Mouse (Mus musculus): Measurements from ENCODE around the gene Cyp4f39.

DNA sequence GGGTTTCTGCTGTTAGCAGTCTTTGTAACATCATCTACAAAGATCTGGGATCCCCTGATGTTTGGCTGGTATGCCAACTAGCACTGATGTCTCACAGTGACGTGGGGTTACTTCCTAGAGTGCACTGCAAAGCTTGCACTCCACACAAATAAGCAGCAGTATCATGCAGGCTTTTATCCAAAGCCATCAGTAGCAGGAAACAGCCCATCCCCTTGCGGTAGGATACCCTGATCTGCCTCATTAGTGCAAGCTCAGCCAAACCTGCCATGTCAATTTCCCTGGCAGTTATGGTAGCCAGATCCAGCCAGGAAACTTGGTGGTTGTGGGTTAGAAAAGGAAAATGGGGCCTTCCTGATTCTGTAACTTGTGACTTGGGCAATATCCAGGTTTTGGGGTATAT lies 26.2 kb downstream of the Cyp4f39 start:
- TF ChIP-seq CTCF (IDR thresholded peaks at IDR 0.05; ENCODE audit: low read depth) (no peak), EP300 (optimal IDR thresholded peaks at IDR 0.05) (no peak)

All from stomach, postnatal 0 days (tissue).